Mouse (Mus musculus) lung, postnatal 0 days (tissue): ENCODE measurements around the gene Zfp609. TPM values are rescaled to one million over a fixed set of nuclear protein-coding genes. Genes with fewer than 3 reads are reported as not detected.

Experiments
- ATAC-seq: fragments of 200-750 bp; cut with Nextera tagmentation; 2 replicates; pipeline ENCODE4 v1.8.0; 2017; ENCODE audit warnings: moderate library complexity
- DNase-seq: peaks from one replicate; pipeline ENCODE4 v3.0.0-alpha.2; 2016; ENCODE audit warnings: low spot score
- H3K27ac ChIP-seq: fragments of 300-500 bp; sonication (generic); 2 replicates; pipeline ENCODE4 v1.5.1; 2014; ENCODE audit warnings: antibody characterized with exemption, mild to moderate bottlenecking, low read length, mixed read lengths
- H3K27me3 ChIP-seq: fragments of 300-500 bp; sonication (generic); replicated peaks from 2 replicates; pipeline ENCODE4 v1.6.1; 2014; ENCODE audit warnings: low read length, mixed read lengths; ENCODE audit not compliant: insufficient read depth
- H3K36me3 ChIP-seq: fragments of 300-500 bp; sonication (generic); 2 replicates; pipeline ENCODE4 v1.6.1; 2014; ENCODE audit warnings: low read length, mixed read lengths; ENCODE audit not compliant: insufficient read depth
- H3K4me1 ChIP-seq: fragments of 300-500 bp; sonication (generic); 2 replicates; pipeline ENCODE4 v1.6.1; 2014; ENCODE audit warnings: antibody characterized with exemption, low read depth, low read length, mixed read lengths; ENCODE audit not compliant: insufficient read depth
- H3K4me2 ChIP-seq: fragments of 300-500 bp; sonication (generic); replicated peaks from 2 replicates; pipeline ENCODE4 v1.6.1; 2014; ENCODE audit warnings: low read depth, mild to moderate bottlenecking, low read length, moderate library complexity, mixed read lengths
- H3K4me3 ChIP-seq: fragments of 300-500 bp; sonication (generic); 2 replicates; pipeline ENCODE4 v1.5.1; 2014; ENCODE audit warnings: low read depth, low read length
- H3K9ac ChIP-seq: fragments of 300-500 bp; sonication (generic); replicated peaks from 2 replicates; pipeline ENCODE4 v1.6.1; 2014; ENCODE audit warnings: low read depth, mild to moderate bottlenecking
- H3K9me3 ChIP-seq: fragments of 300-500 bp; sonication (generic); 2 replicates; pipeline ENCODE4 v1.6.1; 2016; ENCODE audit warnings: low read length, mixed read lengths
- CTCF ChIP-seq: IDR thresholded peaks from 2 replicates; pipeline ENCODE4 v1.5.1; 2016; ENCODE audit warnings: antibody characterized with exemption, mild to moderate bottlenecking
- EP300 ChIP-seq: IDR thresholded peaks from 2 replicates; pipeline ENCODE4 v1.6.1; 2016; ENCODE audit warnings: antibody characterized with exemption, mild to moderate bottlenecking, control low read depth
- WGBS: fragments of 180-500 bp; shearing (Covaris S2); extraction: QIAGEN DNeasy Blood & Tissue Kit; methylation state at CpG from one replicate; pipeline ENCODE4 v1.1.7; 2014; 5-methylcytosine and 5-hydroxymethylcytosine counted together
- polyA plus RNA-seq: library from polyadenylated mRNA; unstranded; fragments of >200 nt; fragmentation: Nextera tagmentation; extraction: Ambion mirVana; gene quantifications from 2 replicates; pipeline ENCODE4 v1.2.1, GENCODE M21; 2015

Zfp609 gene
- polyA plus RNA-seq: 4.8 and 5.0 TPM in 2 replicates

- H3K36me3 ChIP-seq: no peaks in the 10 kb centered on the region
- ATAC-seq (peak; percentile 86), DNase-seq (peak; percentile 97)
- peaks cover 17% of the 10 kb centered on the region for H3K4me1 ChIP-seq
- H3K27ac ChIP-seq: peak within 1 kb of the TSS; percentile 98
- peak within 1 kb of the TSS; percentile 71 for H3K4me2 ChIP-seq
- under 1% methylated on average over 41 of the region's 76 CpGs for WGBS
- H3K9ac ChIP-seq: peak within 1 kb of the TSS; percentile 89
- no peaks in the 10 kb centered on the region for H3K9me3 ChIP-seq
- TF ChIP-seq EP300 (no peak), CTCF (no peak)
- peak within 1 kb of the TSS; percentile 87 for H3K4me3 ChIP-seq
- H3K27me3 ChIP-seq: no peaks in the 10 kb centered on the region
These were observed at the start of gene Zfp609 for GRCm38 (mm10) chr9:65827344-65828015. Gene Zfp609 (minus strand): TSS chr9:65827564.

GRCm38 (mm10) chr9:65859656-65860055, 32.3 kb upstream of the Zfp609 start:
- no peak overlapping the region for H3K9ac ChIP-seq
- WGBS: 48% methylated on average over 1 of the region's 1 CpGs
- no peak for DNase-seq
- H3K27me3 ChIP-seq: no peaks in the 10 kb centered on the region
- H3K4me3 ChIP-seq: no peak overlapping the region
- H3K9me3 ChIP-seq: no peaks in the 10 kb centered on the region
- ATAC-seq: no peak
- H3K4me1 ChIP-seq: no peaks in the 10 kb centered on the region
- no peak for TF ChIP-seq EP300
- TF ChIP-seq CTCF: no peak
- no peak overlapping the region for H3K4me2 ChIP-seq
- peaks cover 26% of the 10 kb centered on the region for H3K36me3 ChIP-seq
- H3K27ac ChIP-seq: no peak overlapping the region

GRCm38 (mm10) chr9:65850203-65850602, 22.8 kb upstream of the Zfp609 start:
- Histone ChIP-seq H3K27ac (no peak overlapping the region), H3K4me1 (no peaks in the 10 kb centered on the region), H3K9me3 (no peaks in the 10 kb centered on the region), H3K4me3 (no peak overlapping the region), H3K36me3 (peaks cover 14% of the 10 kb centered on the region; the same call in 1 of the 2 replicates), H3K27me3 (no peaks in the 10 kb centered on the region), H3K4me2 (no peak overlapping the region), H3K9ac (no peak overlapping the region)
- WGBS: 12% methylated on average over 1 of the region's 1 CpGs
- TF ChIP-seq EP300 (no peak), CTCF (peak; percentile 48)
- DNase-seq: peak; percentile 80
- no peak for ATAC-seq

- H3K4me3 ChIP-seq: no peak overlapping the region
- H3K27ac ChIP-seq: no peak overlapping the region
- H3K4me2 ChIP-seq: no peak overlapping the region
- peak; percentile 41 for ATAC-seq
- H3K9ac ChIP-seq: no peak overlapping the region
- no peaks in the 10 kb centered on the region for H3K9me3 ChIP-seq
- H3K36me3 ChIP-seq: 0 out of 2 replicates have a peak, but pooled peaks cover 5% of the 10 kb centered on the region
- DNase-seq: peak; percentile 72
- H3K27me3 ChIP-seq: no peaks in the 10 kb centered on the region
- TF ChIP-seq EP300 (0 out of 2 replicates have a peak, but pooled peaks have one; percentile 31), CTCF (no peak)
- H3K4me1 ChIP-seq: 0 out of 2 replicates have a peak, but pooled peaks cover 3% of the 10 kb centered on the region
These were observed 20.8 kb upstream of the Zfp609 start for GRCm38 (mm10) chr9:65848154-65848553.

- TF ChIP-seq CTCF: no peak
- Histone ChIP-seq H3K4me3 (no peak overlapping the region), H3K9me3 (no peaks in the 10 kb centered on the region), H3K36me3 (no peaks in the 10 kb centered on the region), H3K4me1 (0 out of 2 replicates have a peak, but pooled peaks cover 3% of the 10 kb centered on the region), H3K27ac (peak overlapping the region; percentile 44), H3K27me3 (no peaks in the 10 kb centered on the region), H3K9ac (no peak overlapping the region), H3K4me2 (no peak overlapping the region)
- DNase-seq (peak; percentile 76), ATAC-seq (peak; percentile 53)
- WGBS: 69% methylated on average over 7 of the region's 7 CpGs
These were observed 17.2 kb upstream of the Zfp609 start for GRCm38 (mm10) chr9:65844421-65845165.

- 100% methylated on average over 1 of the region's 1 CpGs for WGBS
- ATAC-seq: no peak
- no peaks in the 10 kb centered on the region for H3K27me3 ChIP-seq
- no peak overlapping the region for H3K4me2 ChIP-seq
- no peaks in the 10 kb centered on the region for H3K36me3 ChIP-seq
- TF ChIP-seq CTCF: no peak
- no peak for TF ChIP-seq EP300
- no peak overlapping the region for H3K27ac ChIP-seq
- H3K4me1 ChIP-seq: 0 out of 2 replicates have a peak, but pooled peaks cover 3% of the 10 kb centered on the region
- DNase-seq: no peak
- no peak overlapping the region for H3K9ac ChIP-seq
- no peak overlapping the region for H3K4me3 ChIP-seq
- H3K9me3 ChIP-seq: no peaks in the 10 kb centered on the region
These were observed 12.5 kb upstream of the Zfp609 start for GRCm38 (mm10) chr9:65839841-65840240.
